Mouse (Mus musculus): ENCODE measurements around the gene Tekt3.

DNA sequence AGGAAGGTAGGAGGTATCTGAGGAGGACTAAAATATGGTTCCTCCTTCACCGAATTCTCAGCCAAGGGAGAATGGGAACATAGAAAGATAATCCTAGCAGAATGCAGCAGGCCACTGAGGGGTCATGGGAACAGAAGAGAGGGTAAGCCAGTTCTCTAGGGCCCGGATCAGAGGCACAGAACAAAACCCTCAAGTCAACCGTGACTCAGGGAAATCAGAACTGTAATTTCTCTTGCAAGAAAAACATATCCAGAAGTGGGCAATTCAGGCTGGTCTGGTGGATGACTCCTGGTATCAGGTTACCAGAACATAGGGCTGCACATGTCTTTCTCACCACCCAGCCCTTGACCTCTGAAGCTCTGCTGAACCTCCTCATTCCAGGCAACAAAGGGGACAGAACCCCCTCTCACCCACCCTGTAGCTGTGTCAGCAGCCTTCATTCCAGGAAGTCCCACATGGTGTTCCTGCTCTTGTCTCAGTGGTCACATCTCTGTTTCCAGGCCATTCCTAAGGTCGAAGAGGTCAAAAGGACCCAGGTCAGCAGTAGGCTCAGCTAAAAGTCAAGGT lies 32.2 kb upstream of the Tekt3 start:
- TF ChIP-seq CTCF (IDR thresholded peaks at IDR 0.05; ENCODE audit: borderline replicate concordance, insufficient read depth, low read length) (no peak), POLR2A (IDR thresholded peaks at IDR 0.05; ENCODE audit: low read depth, low read length) (no peak)

Data from embryonic fibroblast, embryonic 13.5 days (primary cell).